Mouse (Mus musculus): ENCODE data around the gene Kmt5b. TPM values are rescaled to one million over a fixed set of nuclear protein-coding genes. Genes with fewer than 3 reads are reported as not detected.

The Kmt5b gene
- polyA plus RNA-seq, 1 experiment from 2014 or later: 29.2 TPM

DNA sequence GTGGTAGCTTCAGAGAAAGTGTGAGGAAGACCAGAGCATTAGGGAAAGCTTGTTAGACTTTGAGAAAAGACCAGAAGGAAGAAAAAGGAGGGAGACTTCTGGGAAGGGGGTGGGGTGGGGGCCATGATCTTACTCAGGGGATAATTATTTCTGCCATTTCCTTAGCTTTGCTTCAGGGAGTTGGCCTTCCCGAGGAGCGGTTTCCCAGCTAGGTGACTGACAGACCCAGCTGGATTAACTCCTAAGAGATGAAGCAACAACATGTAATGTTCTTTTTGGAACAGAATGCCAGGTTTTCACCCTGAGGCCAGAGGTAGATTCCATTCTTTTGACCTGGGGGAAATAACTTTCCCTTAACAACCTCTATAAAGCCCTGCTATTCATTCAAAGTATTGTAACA is 72.5 kb downstream of the Kmt5b start:
- no peaks in the 10 kb centered on the region for H3K27me3 ChIP-seq (ENCODE audit: low read depth, poor library complexity, severe bottlenecking)
- WGBS: 71% methylated on average over 2 of the region's 2 CpGs
- no peak overlapping the region for H3K27ac ChIP-seq
- no peak overlapping the region for H3K4me3 ChIP-seq
- DNase-seq (ENCODE audit: low spot score): no peak
- no peaks in the 10 kb centered on the region for H3K36me3 ChIP-seq
- no peaks in the 10 kb centered on the region for H3K4me1 ChIP-seq
- H3K9me3 ChIP-seq (replicated peaks): no peaks in the 10 kb centered on the region

GRCm38 (mm10) chr19:3840214-3840651 is 73.0 kb downstream of the Kmt5b start:
- no peaks in the 10 kb centered on the region for H3K9me3 ChIP-seq (replicated peaks)
- H3K4me3 ChIP-seq: no peak overlapping the region
- no peaks in the 10 kb centered on the region for H3K4me1 ChIP-seq
- WGBS: 55% methylated on average over 5 of the region's 5 CpGs
- no peaks in the 10 kb centered on the region for H3K36me3 ChIP-seq
- no peak overlapping the region for H3K27ac ChIP-seq
- no peak for DNase-seq (ENCODE audit: low spot score)
- H3K27me3 ChIP-seq (ENCODE audit: low read depth, poor library complexity, severe bottlenecking): no peaks in the 10 kb centered on the region

DNA sequence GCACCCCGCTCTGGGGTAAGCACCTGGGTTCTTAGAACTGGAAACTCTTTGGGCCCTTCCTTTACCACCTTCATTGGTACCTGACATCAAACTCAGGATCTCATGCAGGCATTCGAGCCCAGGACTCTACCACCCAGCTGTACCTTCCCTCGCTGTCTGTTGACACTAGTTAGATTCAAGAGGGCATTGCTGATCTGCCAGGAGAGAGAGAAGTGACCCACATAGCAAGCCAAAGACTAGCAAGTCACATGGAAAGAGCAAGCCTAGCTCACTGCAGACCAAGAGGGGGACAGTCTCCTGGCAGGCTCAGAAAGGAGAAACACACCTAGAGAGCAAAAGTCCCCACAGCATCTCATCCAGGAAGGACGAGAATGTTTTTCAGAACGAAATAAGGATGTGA is 73.5 kb downstream of the Kmt5b start:
- H3K27me3 ChIP-seq (ENCODE audit: low read depth, poor library complexity, severe bottlenecking): no peaks in the 10 kb centered on the region
- no peak overlapping the region for H3K27ac ChIP-seq
- no peak for DNase-seq (ENCODE audit: low spot score)
- H3K4me1 ChIP-seq: no peaks in the 10 kb centered on the region
- H3K4me3 ChIP-seq: no peak overlapping the region
- no peaks in the 10 kb centered on the region for H3K36me3 ChIP-seq
- H3K9me3 ChIP-seq (replicated peaks): no peaks in the 10 kb centered on the region
- 82% methylated on average over 5 of the region's 5 CpGs for WGBS

GRCm38 (mm10) chr19:3842359-3843148 is 75.3 kb downstream of the Kmt5b start:
- WGBS: 53% methylated on average over 12 of the region's 12 CpGs
- H3K27me3 ChIP-seq (ENCODE audit: low read depth, poor library complexity, severe bottlenecking): no peaks in the 10 kb centered on the region
- no peaks in the 10 kb centered on the region for H3K36me3 ChIP-seq
- DNase-seq (ENCODE audit: low spot score): no peak
- no peaks in the 10 kb centered on the region for H3K9me3 ChIP-seq (replicated peaks)
- H3K4me1 ChIP-seq: no peaks in the 10 kb centered on the region
- H3K27ac ChIP-seq: no peak overlapping the region
- no peak overlapping the region for H3K4me3 ChIP-seq

DNA sequence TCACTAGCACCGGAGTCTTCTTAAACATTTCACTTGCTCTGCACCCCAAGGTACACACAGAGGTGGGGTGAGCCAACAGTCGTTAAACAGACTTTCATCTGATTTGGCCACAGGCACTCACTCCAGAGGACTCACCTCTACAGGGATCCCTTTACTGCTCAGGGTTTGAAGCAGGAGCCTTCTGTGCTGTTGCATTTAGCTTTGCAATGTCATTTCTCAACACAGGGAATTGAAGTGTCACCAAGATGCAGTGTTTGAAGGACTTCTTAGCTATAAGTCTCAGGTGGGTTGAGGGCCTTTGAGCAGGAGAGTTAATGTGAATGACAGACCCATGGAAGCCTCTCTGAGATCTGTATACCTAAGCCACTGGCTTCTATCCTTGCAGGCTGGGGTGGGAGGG is 76.4 kb downstream of the Kmt5b start:
- Histone ChIP-seq H3K4me3 (no peak overlapping the region), H3K9me3 (replicated peaks) (no peaks in the 10 kb centered on the region), H3K4me1 (0 out of 2 replicates have a peak, but pooled peaks cover 4% of the 10 kb centered on the region), H3K36me3 (no peaks in the 10 kb centered on the region), H3K27me3 (ENCODE audit: low read depth, poor library complexity, severe bottlenecking) (no peaks in the 10 kb centered on the region), H3K27ac (no peak overlapping the region)
- WGBS: 88% methylated on average over 2 of the region's 2 CpGs
- DNase-seq (ENCODE audit: low spot score): no peak

GRCm38 (mm10) chr19:3844836-3845235 is 77.6 kb downstream of the Kmt5b start:
- Histone ChIP-seq H3K9me3 (replicated peaks) (no peaks in the 10 kb centered on the region), H3K4me3 (no peak overlapping the region), H3K4me1 (0 out of 2 replicates have a peak, but pooled peaks cover 5% of the 10 kb centered on the region), H3K36me3 (no peaks in the 10 kb centered on the region), H3K27ac (no peak overlapping the region), H3K27me3 (ENCODE audit: low read depth, poor library complexity, severe bottlenecking) (no peaks in the 10 kb centered on the region)
- no peak for DNase-seq (ENCODE audit: low spot score)
- 95% methylated on average over 1 of the region's 1 CpGs for WGBS

DNA sequence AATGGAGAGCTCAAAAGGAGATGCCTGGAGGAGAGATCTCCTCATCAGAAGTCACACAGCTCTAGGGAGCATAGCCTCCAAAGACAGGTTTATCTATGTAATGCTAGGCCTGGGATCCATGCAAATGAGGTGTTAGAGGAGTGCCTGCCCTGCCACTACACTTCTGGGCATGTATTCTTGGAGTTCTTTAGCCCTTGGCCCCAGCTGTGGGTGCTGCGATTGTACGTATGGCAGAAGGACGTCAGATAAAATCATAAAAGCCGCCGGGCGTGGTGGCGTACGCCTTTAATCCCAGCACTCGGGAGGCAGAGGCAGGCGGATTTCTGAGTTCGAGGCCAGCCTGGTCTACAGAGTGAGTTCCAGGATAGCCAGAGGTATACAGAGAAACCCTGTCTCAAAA is 78.1 kb downstream of the Kmt5b start:
- 96% methylated on average over 11 of the region's 11 CpGs for WGBS

DNA sequence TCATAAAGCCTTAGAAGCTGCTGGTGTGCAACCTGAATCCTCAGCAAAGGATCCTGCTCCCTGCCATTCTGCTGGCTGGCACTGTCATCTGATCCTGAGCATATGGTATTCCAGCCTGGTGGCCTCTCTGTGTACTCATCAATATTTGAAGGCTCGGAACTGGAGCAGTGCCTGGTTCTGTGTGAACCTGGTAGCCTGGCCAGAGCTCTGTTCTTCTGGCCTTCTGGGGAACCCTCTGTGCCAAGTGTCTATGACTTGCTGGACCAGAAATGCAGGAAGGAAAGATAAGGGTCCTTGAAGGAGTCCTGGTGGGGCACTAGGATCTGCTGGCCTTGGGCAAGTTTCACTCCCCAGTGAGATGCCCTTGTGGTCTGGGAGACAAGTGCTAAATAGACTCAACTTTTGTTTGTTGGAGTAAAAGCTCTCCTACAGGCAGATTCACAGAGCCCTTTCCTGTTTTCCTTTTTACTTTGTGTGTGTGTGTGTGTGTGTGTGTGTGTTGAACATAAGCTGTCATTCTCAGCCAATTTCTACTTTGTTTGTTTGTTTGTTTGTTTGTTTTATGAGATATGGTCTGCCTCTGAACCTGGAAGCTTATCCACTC is 78.7 kb downstream of the Kmt5b start:
- no peaks in the 10 kb centered on the region for H3K9me3 ChIP-seq (replicated peaks)
- H3K27me3 ChIP-seq (ENCODE audit: low read depth, poor library complexity, severe bottlenecking): no peaks in the 10 kb centered on the region
- H3K4me1 ChIP-seq: peaks cover 10% of the 10 kb centered on the region
- DNase-seq (ENCODE audit: low spot score): no peak
- no peaks in the 10 kb centered on the region for H3K36me3 ChIP-seq
- no peak overlapping the region for H3K4me3 ChIP-seq
- 74% methylated on average over 1 of the region's 1 CpGs for WGBS
- no peak overlapping the region for H3K27ac ChIP-seq

More for the DNA sequence above, 78.1 kb downstream of the Kmt5b start:
- no peaks in the 10 kb centered on the region for H3K27me3 ChIP-seq (ENCODE audit: low read depth, poor library complexity, severe bottlenecking)
- no peak overlapping the region for H3K27ac ChIP-seq
- H3K4me3 ChIP-seq: no peak overlapping the region
- 0 out of 2 replicates have a peak, but pooled peaks cover 5% of the 10 kb centered on the region for H3K4me1 ChIP-seq
- no peaks in the 10 kb centered on the region for H3K9me3 ChIP-seq (replicated peaks)
- H3K36me3 ChIP-seq: no peaks in the 10 kb centered on the region
- DNase-seq (ENCODE audit: low spot score): no peak

GRCm38 (mm10) chr19:3846676-3847604 is 79.7 kb downstream of the Kmt5b start:
- H3K36me3 ChIP-seq: no peaks in the 10 kb centered on the region
- 81% methylated on average over 10 of the region's 10 CpGs for WGBS
- no peak overlapping the region for H3K27ac ChIP-seq
- no peak overlapping the region for H3K4me3 ChIP-seq
- H3K9me3 ChIP-seq (replicated peaks): no peaks in the 10 kb centered on the region
- no peak for DNase-seq (ENCODE audit: low spot score)
- peaks cover 15% of the 10 kb centered on the region for H3K4me1 ChIP-seq
- no peaks in the 10 kb centered on the region for H3K27me3 ChIP-seq (ENCODE audit: low read depth, poor library complexity, severe bottlenecking)

DNA sequence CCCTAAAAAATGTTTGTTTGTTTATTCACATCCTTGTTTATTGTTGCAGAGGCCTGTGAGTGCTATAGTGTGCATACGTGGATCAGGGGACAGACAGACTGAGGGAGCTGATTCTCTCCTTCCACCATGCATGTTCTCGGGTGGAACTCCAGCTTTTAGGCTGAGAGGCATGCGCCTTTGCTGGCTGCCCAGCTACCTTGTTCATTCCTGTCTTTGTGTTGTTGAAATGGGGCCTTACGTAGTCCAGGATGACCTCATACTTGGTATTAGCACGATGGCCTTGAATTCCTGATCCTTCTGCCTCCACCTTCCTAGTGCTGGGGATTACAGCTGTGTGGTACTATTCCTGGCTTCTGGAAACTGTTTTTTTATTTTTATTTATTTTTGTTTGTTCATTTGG is 80.5 kb downstream of the Kmt5b start:
- Histone ChIP-seq H3K36me3 (no peaks in the 10 kb centered on the region), H3K4me3 (no peak overlapping the region), H3K9me3 (replicated peaks) (no peaks in the 10 kb centered on the region), H3K27ac (no peak overlapping the region), H3K27me3 (ENCODE audit: low read depth, poor library complexity, severe bottlenecking) (no peaks in the 10 kb centered on the region), H3K4me1 (peaks cover 15% of the 10 kb centered on the region)
- DNase-seq (ENCODE audit: low spot score): no peak
- 93% methylated on average over 5 of the region's 5 CpGs for WGBS

DNA sequence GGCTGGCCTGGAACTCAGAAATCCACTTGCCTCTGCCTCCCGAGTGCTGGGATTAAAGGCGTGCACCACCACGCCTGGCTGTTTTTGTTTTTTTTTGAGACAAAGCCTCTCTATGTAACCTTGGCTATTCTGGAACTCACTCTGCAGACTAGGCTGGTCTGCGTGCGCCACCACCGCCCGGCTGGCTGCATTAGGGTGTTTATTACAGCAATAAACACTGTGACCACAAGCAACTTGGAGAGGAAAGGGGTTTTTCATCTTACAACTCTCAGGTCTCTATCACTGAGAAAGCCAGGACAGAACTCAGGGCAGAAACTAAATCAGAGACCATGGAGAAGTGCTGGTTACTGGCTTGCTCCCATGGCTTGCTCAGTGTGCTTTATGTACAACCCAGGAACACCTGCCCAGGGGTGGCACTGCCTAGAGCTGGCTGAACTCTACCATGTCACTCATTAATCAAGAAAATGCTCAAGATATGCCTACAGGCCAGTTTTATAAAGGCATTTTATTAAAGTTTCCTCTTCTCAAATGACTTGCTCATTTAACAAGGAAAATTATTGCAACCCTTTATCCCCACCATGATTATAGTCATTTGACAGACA is 81.1 kb downstream of the Kmt5b start:
- DNase-seq (ENCODE audit: low spot score): no peak
- H3K4me1 ChIP-seq: peaks cover 15% of the 10 kb centered on the region
- H3K36me3 ChIP-seq: no peaks in the 10 kb centered on the region
- no peak overlapping the region for H3K4me3 ChIP-seq
- H3K27ac ChIP-seq: no peak overlapping the region
- WGBS: 53% methylated on average over 7 of the region's 7 CpGs
- H3K9me3 ChIP-seq (replicated peaks): no peaks in the 10 kb centered on the region
- no peaks in the 10 kb centered on the region for H3K27me3 ChIP-seq (ENCODE audit: low read depth, poor library complexity, severe bottlenecking)

- Histone ChIP-seq H3K4me3 (no peak overlapping the region), H3K27ac (no peak overlapping the region), H3K27me3 (ENCODE audit: low read depth, poor library complexity, severe bottlenecking) (no peaks in the 10 kb centered on the region), H3K9me3 (replicated peaks) (no peaks in the 10 kb centered on the region), H3K4me1 (peaks cover 23% of the 10 kb centered on the region), H3K36me3 (peaks cover 3% of the 10 kb centered on the region; the same call in 1 of the 2 replicates)
- WGBS: 87% methylated on average over 2 of the region's 2 CpGs
- DNase-seq (ENCODE audit: low spot score): no peak
Measured at GRCm38 (mm10) chr19:3849251-3849650, 82.0 kb downstream of the Kmt5b start.

All from limb, embryonic 10.5 days (tissue).